In the genomic region with DNA sequence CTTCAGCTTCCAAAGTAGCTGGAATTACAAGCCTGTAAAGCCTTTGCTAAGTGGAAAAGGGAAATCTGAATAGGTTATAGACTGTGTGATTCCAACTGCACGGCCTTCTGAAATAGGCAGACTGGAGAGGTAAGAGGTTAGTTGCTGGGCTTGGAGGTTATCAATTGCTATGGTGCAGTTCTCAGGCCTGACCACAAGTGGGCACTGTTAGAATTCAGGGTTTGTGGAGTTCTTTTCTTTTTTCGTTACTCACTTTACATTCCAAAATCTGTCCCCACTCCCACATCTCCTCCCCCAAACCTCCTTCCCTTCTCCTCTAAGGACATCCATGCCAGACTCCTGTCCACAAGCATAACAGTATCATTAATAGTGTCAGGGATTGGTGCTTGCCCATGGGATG, we compare ENCODE assay signal across 10 mouse cellular contexts. TPM values are rescaled to one million over a fixed set of nuclear protein-coding genes. Genes with fewer than 3 reads are reported as not detected.
DNase-seq lines count a peak whose midpoint lies in the region; ATAC-seq lines count a peak whose summit lies in the region.
"Had no signal": no experiment of that assay in that cellular context is flagged by ENCODE, and none has a peak within 500 bp of the region (broad histone marks: within the 10 kb centered on the region; RNA-seq: fewer than 3 reads in every experiment).

No protein-coding gene starts in this region.

- no peak overlapping the region for H3K27ac ChIP-seq in neural tube, embryonic 15.5 days (replicated peaks)

- H3K9ac ChIP-seq in neural tube, embryonic 15.5 days (replicated peaks): no peak overlapping the region

- no peaks in the 10 kb centered on the region for H3K27me3 ChIP-seq in neural tube, embryonic 15.5 days (replicated peaks)

- H3K36me3 ChIP-seq in neural tube, embryonic 15.5 days: peaks cover 24% of the 10 kb centered on the region

- no peak overlapping the region for H3K4me3 ChIP-seq in neural tube, embryonic 15.5 days (replicated peaks)

- intact Hi-C loops in gastrocnemius, postnatal 36 days (cut with DNase I): no loop called here
- intact Hi-C loops in heart, postnatal 14 days (cut with DNase I): loop anchor here (5.0 kb wide), 1 partner anchor 57 kb away; no protein-coding TSS in a partner anchor

- peak; percentile 50 for DNase-seq in gastrocnemius, adult 18-20 months (ENCODE audit: low spot score)
- no peak for DNase-seq in gastrocnemius, postnatal 36 days
- DNase-seq in neural tube, embryonic 10.5 days (ENCODE audit: extremely low spot score, low spot score): peak; percentile 42
- DNase-seq in ZHBTc4 (ENCODE audit: low read depth, low spot score): peak; percentile 81
- peak; percentile 38 to 52 for DNase-seq in heart, postnatal 14 days
- peak; percentile 61 for DNase-seq in mesoderm, embryonic 11.5 days (ENCODE audit: low read depth, low spot score)
- DNase-seq in yolk sac, embryonic 10.5 days (ENCODE audit: low spot score): no peak

- ATAC-seq in neural tube, embryonic 15.5 days (ENCODE audit: low FRiP score): no peak

- no peaks in the 10 kb centered on the region for H3K9me3 ChIP-seq in neural tube, embryonic 15.5 days (replicated peaks)

- 46% methylated on average over 2 of the region's 2 CpGs for WGBS in neural tube, embryonic 15.5 days

- H3K4me1 ChIP-seq in neural tube, embryonic 15.5 days: 0 out of 2 replicates have a peak, but pooled peaks cover 2% of the 10 kb centered on the region

- no peak overlapping the region for H3K4me2 ChIP-seq in neural tube, embryonic 15.5 days

RNA-seq across cellular contexts. Expression of a gene that starts 8.0 kb away (rescaled TPM):
- total RNA-seq in gastrocnemius, adult 18-20 months (2021): 1,000 to 10,000 TPM; 1,514 to 1,837 TPM
- total RNA-seq in gastrocnemius, postnatal 36 days (2021): 1,000 to 10,000 TPM; 1,487 to 1,586 TPM
- 1,268 and 1,471 TPM in 2 replicates for polyA plus RNA-seq in neural tube, embryonic 15.5 days (2015; fragmentation: Nextera tagmentation; extraction: Ambion mirVana)
- 100 to 1,000 TPM; 149 to 162 TPM for total RNA-seq in heart, postnatal 14 days (2021)

RNA-seq across cellular contexts. Expression of a gene that starts 31.6 kb away (rescaled TPM):
- 10 to 100 TPM; 82.3 to 91.7 TPM for total RNA-seq in gastrocnemius, adult 18-20 months (2021)
- total RNA-seq in gastrocnemius, postnatal 36 days (2021): 10 to 100 TPM; 81.3 to 97.1 TPM
- 108 and 127 TPM in 2 replicates for polyA plus RNA-seq in neural tube, embryonic 15.5 days (2015; fragmentation: Nextera tagmentation; extraction: Ambion mirVana)
- total RNA-seq in heart, postnatal 14 days (2021): 100 to 1,000 TPM; 129 to 137 TPM

RNA-seq across cellular contexts. Expression of a gene that starts 31.8 kb away (rescaled TPM):
- total RNA-seq in gastrocnemius, adult 18-20 months (2021): not detected
- not detected for total RNA-seq in gastrocnemius, postnatal 36 days (2021)
- not detected in 2 replicates for polyA plus RNA-seq in neural tube, embryonic 15.5 days (2015; fragmentation: Nextera tagmentation; extraction: Ambion mirVana)
- total RNA-seq in heart, postnatal 14 days (2021): not detected
- polyA plus RNA-seq: large intestine, adult 2 months; neural tube, embryonic 14.5 days had no signal

RNA-seq across cellular contexts. Expression of a gene that starts 34.5 kb away (rescaled TPM):
- not detected for total RNA-seq in gastrocnemius, adult 18-20 months (2021)
- total RNA-seq in gastrocnemius, postnatal 36 days (2021): not detected
- not detected in 2 replicates for polyA plus RNA-seq in neural tube, embryonic 15.5 days (2015; fragmentation: Nextera tagmentation; extraction: Ambion mirVana)
- total RNA-seq in heart, postnatal 14 days (2021): not detected
- polyA plus RNA-seq: large intestine, adult 2 months; neural tube, embryonic 14.5 days had no signal

RNA-seq across cellular contexts. Expression of a gene that starts 53.1 kb away (rescaled TPM):
- 10 to 100 TPM; 24.9 to 37.4 TPM for total RNA-seq in gastrocnemius, adult 18-20 months (2021)
- 10 to 100 TPM; 40.8 to 47.9 TPM for total RNA-seq in gastrocnemius, postnatal 36 days (2021)
- polyA plus RNA-seq in neural tube, embryonic 15.5 days (2015; fragmentation: Nextera tagmentation; extraction: Ambion mirVana): 9.2 and 14.8 TPM in 2 replicates
- 100 to 1,000 TPM; 172 to 182 TPM for total RNA-seq in heart, postnatal 14 days (2021)

Comparison
In these comparisons a context has a peak if more than half of its experiments do, and no peak if none do; other contexts are left out.
1. DNase-seq: peak in gastrocnemius, adult 18-20 months (single experiment), neural tube, embryonic 10.5 days (single experiment), ZHBTc4 (single experiment), heart, postnatal 14 days (2 of 2) and mesoderm, embryonic 11.5 days (single experiment); none in gastrocnemius, postnatal 36 days (0 of 2) and yolk sac, embryonic 10.5 days (single experiment).
2. RNA of a gene that starts 8.0 kb away (total RNA-seq): 1,514 to 1,837 TPM in gastrocnemius, adult 18-20 months and 1,487 to 1,586 TPM in gastrocnemius, postnatal 36 days; 149 to 162 TPM in heart, postnatal 14 days; every median in the first group is over 4 times any median in the second.